Comparison of ENCODE assay signal across 8 mouse cellular contexts in the genomic region with DNA sequence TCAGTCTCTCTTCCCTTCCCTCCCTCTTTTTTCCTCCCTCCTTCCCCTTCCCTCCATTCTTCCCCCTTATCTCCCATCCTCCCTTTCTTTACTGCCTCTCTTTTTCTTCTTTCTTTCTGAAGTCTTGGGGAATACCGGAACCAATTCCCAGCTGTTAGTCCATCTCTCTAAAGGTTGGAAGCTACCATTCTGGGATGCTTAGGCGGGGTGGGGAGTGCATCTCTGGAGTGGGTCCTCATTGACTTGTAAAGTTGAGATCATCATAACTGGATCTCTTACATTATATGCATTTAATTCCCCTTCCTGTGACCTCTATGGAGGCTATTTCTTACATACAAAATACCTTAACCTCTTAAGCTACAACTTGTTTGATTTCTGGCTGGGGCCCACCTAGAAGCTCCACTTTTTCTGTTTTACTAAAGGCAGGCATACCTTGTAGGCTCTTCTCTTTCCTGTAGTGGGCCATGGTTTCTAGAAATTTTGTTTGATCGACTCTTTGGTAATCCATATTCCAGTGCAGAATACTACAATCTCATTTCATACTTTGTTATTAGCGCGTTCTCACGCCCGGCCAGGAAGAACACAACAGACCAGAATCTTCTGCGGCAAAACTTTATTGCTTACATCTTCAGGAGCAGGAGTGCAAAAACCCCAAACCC.
DNase-seq lines count a peak whose midpoint lies in the region; ATAC-seq and TF ChIP-seq lines count a peak whose summit lies in the region.

No protein-coding gene starts in this region.

- peak overlapping the region; percentile 46 for H3K4me3 ChIP-seq in liver, adult 2 months (ENCODE audit: insufficient read depth, low read depth, low read length)
- H3K4me3 ChIP-seq in embryonic fibroblast, embryonic 13.5 days (ENCODE audit: insufficient read depth, low read length) = peak overlapping the region; percentile 51
- peak overlapping the region; percentile 38 for H3K4me3 ChIP-seq in limb, embryonic 11.5 days (ENCODE audit: low read depth, low read length)
- peak overlapping the region; percentile 43 for H3K4me3 ChIP-seq in neural tube, embryonic 15.5 days (replicated peaks)

- TF ChIP-seq CTCF in liver, adult 2 months (IDR thresholded peaks at IDR 0.05; ENCODE audit: low read depth, low read length) = no peak
- TF ChIP-seq CTCF in embryonic fibroblast, embryonic 13.5 days (IDR thresholded peaks at IDR 0.05; ENCODE audit: borderline replicate concordance, insufficient read depth, low read length) = no peak

- H3K27me3 ChIP-seq in liver, adult 2 months (ENCODE audit: control insufficient read depth, insufficient read depth, low read length) = no peaks in the 10 kb centered on the region
- H3K27me3 ChIP-seq in limb, embryonic 11.5 days (ENCODE audit: control insufficient read depth, insufficient read depth, low read length) = no peaks in the 10 kb centered on the region
- H3K27me3 ChIP-seq in neural tube, embryonic 15.5 days (replicated peaks) = no peaks in the 10 kb centered on the region

- no peaks in the 10 kb centered on the region for H3K9me3 ChIP-seq in limb, embryonic 11.5 days (ENCODE audit: control insufficient read depth, low read length)
- H3K9me3 ChIP-seq in neural tube, embryonic 15.5 days (replicated peaks) = no peaks in the 10 kb centered on the region

- no peak overlapping the region for H3K27ac ChIP-seq in liver, adult 2 months (replicated peaks; ENCODE audit: insufficient read depth, low read depth, low read length)
- H3K27ac ChIP-seq in embryonic fibroblast, embryonic 13.5 days (ENCODE audit: insufficient read depth, low read length) = no peak overlapping the region
- H3K27ac ChIP-seq in limb, embryonic 11.5 days (replicated peaks; ENCODE audit: low read depth, low read length) = no peak overlapping the region
- H3K27ac ChIP-seq in neural tube, embryonic 15.5 days (replicated peaks) = no peak overlapping the region

- no peak overlapping the region for H3K9ac ChIP-seq in liver, adult 2 months (ENCODE audit: low read depth, low read length)
- peak overlapping the region; percentile 65 for H3K9ac ChIP-seq in limb, embryonic 11.5 days (ENCODE audit: low read length)
- H3K9ac ChIP-seq in neural tube, embryonic 15.5 days (replicated peaks) = peak overlapping the region; percentile 37

- no peak for ATAC-seq in limb, embryonic 11.5 days (ENCODE audit: insufficient number of reproducible peaks, low FRiP score, low TSS enrichment, low read depth)
- ATAC-seq in neural tube, embryonic 15.5 days (ENCODE audit: low FRiP score) = no peak; the same call in 1 of the 2 replicates

- H3K79me2 ChIP-seq in liver, adult 2 months (ENCODE audit: control insufficient read depth, insufficient read depth, low read length) = no peaks in the 10 kb centered on the region

- no peaks in the 10 kb centered on the region for H3K4me1 ChIP-seq in liver, adult 2 months (ENCODE audit: control insufficient read depth, insufficient read depth, low read length)
- H3K4me1 ChIP-seq in embryonic fibroblast, embryonic 13.5 days (ENCODE audit: control insufficient read depth, insufficient read depth, low read length) = no peaks in the 10 kb centered on the region
- H3K4me1 ChIP-seq in limb, embryonic 11.5 days (ENCODE audit: control insufficient read depth, insufficient read depth, low read length) = no peaks in the 10 kb centered on the region
- H3K4me1 ChIP-seq in neural tube, embryonic 15.5 days = peaks cover 17% of the 10 kb centered on the region

- no peak for DNase-seq in liver, adult 2 months (ENCODE audit: extremely low read depth, low read depth, low spot score)
- DNase-seq in liver = no peak
- DNase-seq in limb, embryonic 11.5 days (ENCODE audit: low spot score) = no peak
- no peak for DNase-seq in ovary, postnatal 10 days (ENCODE audit: low spot score)
- DNase-seq in spleen, postnatal 10 days (ENCODE audit: low spot score in 2 of 2) = no peak
- DNase-seq in lung, adult 18-20 months = no peak

- TF ChIP-seq POLR2A in liver, adult 2 months (IDR thresholded peaks at IDR 0.05; ENCODE audit: extremely low read depth, insufficient read depth, low read length) = no peak
- TF ChIP-seq POLR2A in embryonic fibroblast, embryonic 13.5 days (IDR thresholded peaks at IDR 0.05; ENCODE audit: low read depth, low read length) = no peak

- H3K36me3 ChIP-seq in liver, adult 2 months (ENCODE audit: control insufficient read depth, insufficient read depth, low read length) = no peaks in the 10 kb centered on the region
- no peaks in the 10 kb centered on the region for H3K36me3 ChIP-seq in limb, embryonic 11.5 days (ENCODE audit: control insufficient read depth, insufficient read depth, low read length)
- H3K36me3 ChIP-seq in neural tube, embryonic 15.5 days = no peaks in the 10 kb centered on the region

- WGBS in liver, adult 2 months = 32% methylated on average over 8 of the region's 8 CpGs
- 34% methylated on average over 8 of the region's 8 CpGs for WGBS in limb, embryonic 11.5 days
- 11% methylated on average over 8 of the region's 8 CpGs for WGBS in neural tube, embryonic 15.5 days

- H3K4me2 ChIP-seq in limb, embryonic 11.5 days (ENCODE audit: low read depth, severe bottlenecking) = peak overlapping the region; percentile 60
- H3K4me2 ChIP-seq in neural tube, embryonic 15.5 days = peak overlapping the region; percentile 58
